In the genomic region with DNA sequence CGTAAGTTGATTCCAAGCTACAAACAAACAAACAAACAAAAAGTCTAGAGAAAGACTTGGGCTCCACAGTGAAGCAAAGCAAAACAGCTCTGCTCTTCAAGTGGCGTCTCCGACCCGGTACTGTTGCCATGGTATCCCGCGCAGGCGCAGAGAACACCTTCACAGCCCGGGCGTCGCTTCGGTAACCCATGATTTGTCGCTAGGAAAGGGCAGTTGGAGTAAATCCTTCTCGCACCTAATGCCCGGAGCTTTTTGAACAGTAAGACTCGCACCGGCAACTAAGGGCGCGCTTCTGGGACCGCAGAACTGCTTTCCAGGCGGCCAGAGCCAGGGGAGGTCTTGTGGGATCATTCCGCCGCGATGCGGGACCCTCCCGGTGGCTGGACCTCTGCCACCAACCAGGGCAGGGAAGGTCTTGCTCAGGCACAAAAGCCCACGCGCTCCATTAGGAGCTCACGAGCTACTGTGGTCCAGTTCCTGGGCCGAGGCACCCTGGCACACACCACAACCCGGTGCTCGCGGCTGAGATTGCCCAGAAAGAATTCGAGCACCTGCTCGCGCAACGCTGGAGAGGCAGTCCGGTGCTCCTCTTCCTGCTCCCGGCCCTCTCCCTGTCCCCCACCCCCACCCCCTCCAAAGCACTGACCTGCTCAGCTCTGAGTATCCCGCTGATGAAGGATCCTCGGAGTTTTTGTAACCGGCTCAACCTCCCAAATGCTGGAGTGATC, we compare ENCODE assay signal across 8 mouse cellular contexts. TPM values are rescaled to one million over a fixed set of nuclear protein-coding genes. Genes with fewer than 3 reads are reported as not detected.
A peak's percentile ranks its signal among the peaks of the same experiment; 100 is the strongest.
DNase-seq lines count a peak whose midpoint lies in the region; ATAC-seq lines count a peak whose summit lies in the region.

No protein-coding gene starts in this region.

- H3K4me2 ChIP-seq in forebrain, embryonic 14.5 days (ENCODE audit: low read length), result peak overlapping the region; percentile 87
- peak overlapping the region; percentile 74 for H3K4me2 ChIP-seq in liver, embryonic 15.5 days
- H3K4me2 ChIP-seq in neural tube, embryonic 12.5 days (replicated peaks), result peak overlapping the region; percentile 85

- H3K36me3 ChIP-seq in forebrain, embryonic 14.5 days (ENCODE audit: control insufficient read depth, insufficient read depth, low read length), result no peaks in the 10 kb centered on the region
- no peaks in the 10 kb centered on the region for H3K36me3 ChIP-seq in liver, embryonic 15.5 days (replicated peaks)
- H3K36me3 ChIP-seq in neural tube, embryonic 12.5 days, result no peaks in the 10 kb centered on the region

- DNase-seq in CD8-positive naive resting alpha-beta T cell, adult 2 months (ENCODE audit: low read depth in 2 of 2, low spot score in 2 of 2), result peak; percentile 5 to 24
- DNase-seq in c-Kit-positive CD71-positive TER-119-positive erythroid progenitor cells, embryonic 14.5 days (ENCODE audit: low spot score), result peak; percentile 2
- DNase-seq in forebrain, embryonic 14.5 days (ENCODE audit: low spot score), result peak; percentile 96
- peak; percentile 71 to 73 for DNase-seq in heart, postnatal 14 days
- peak; percentile 76 for DNase-seq in large intestine, adult 2 months (ENCODE audit: low read depth, low spot score)
- peak; percentile 75 for DNase-seq in testis, postnatal 14 days (ENCODE audit: low spot score)

- peak; percentile 89 for ATAC-seq in forebrain, embryonic 14.5 days
- peak; percentile 28; the same call in 1 of the 2 replicates for ATAC-seq in liver, embryonic 15.5 days (ENCODE audit: insufficient read depth)
- peak; percentile 85 for ATAC-seq in neural tube, embryonic 12.5 days (ENCODE audit: low FRiP score, low read depth)

- intact Hi-C loops in heart, postnatal 14 days (cut with DNase I), result no loop called here

- peak overlapping the region; percentile 69 for H3K4me3 ChIP-seq in forebrain, embryonic 14.5 days (ENCODE audit: low read depth, low read length)
- H3K4me3 ChIP-seq in liver, embryonic 15.5 days (replicated peaks), result peak overlapping the region; percentile 46
- H3K4me3 ChIP-seq in neural tube, embryonic 12.5 days, result peak overlapping the region; percentile 84

- H3K9ac ChIP-seq in forebrain, embryonic 14.5 days (ENCODE audit: low read length), result peak overlapping the region; percentile 79
- H3K9ac ChIP-seq in liver, embryonic 15.5 days, result no peak overlapping the region
- H3K9ac ChIP-seq in neural tube, embryonic 12.5 days, result peak overlapping the region; percentile 78

- H3K4me1 ChIP-seq in forebrain, embryonic 14.5 days (ENCODE audit: control insufficient read depth, insufficient read depth, low read length), result peaks cover 13% of the 10 kb centered on the region; the same call in 1 of the 2 replicates
- H3K4me1 ChIP-seq in liver, embryonic 15.5 days (replicated peaks), result 0 out of 2 replicates have a peak, but pooled peaks cover 5% of the 10 kb centered on the region
- peaks cover 33% of the 10 kb centered on the region for H3K4me1 ChIP-seq in neural tube, embryonic 12.5 days

- H3K27me3 ChIP-seq in forebrain, embryonic 14.5 days (replicated peaks; ENCODE audit: control insufficient read depth, insufficient read depth, low read length), result no peaks in the 10 kb centered on the region
- H3K27me3 ChIP-seq in liver, embryonic 15.5 days, result peaks cover 28% of the 10 kb centered on the region
- H3K27me3 ChIP-seq in neural tube, embryonic 12.5 days (replicated peaks), result no peaks in the 10 kb centered on the region

- under 1% methylated on average over 41 of the region's 41 CpGs for WGBS in forebrain, embryonic 14.5 days
- WGBS in large intestine, adult 2 months, result under 1% methylated on average over 41 of the region's 41 CpGs
- under 1% methylated on average over 41 of the region's 41 CpGs for WGBS in liver, embryonic 15.5 days (ENCODE audit: insufficient replicate concordance)
- under 1% methylated on average over 41 of the region's 41 CpGs for WGBS in neural tube, embryonic 12.5 days

- peak overlapping the region; percentile 89 for H3K27ac ChIP-seq in forebrain, embryonic 14.5 days (ENCODE audit: low read depth, low read length)
- H3K27ac ChIP-seq in liver, embryonic 15.5 days (replicated peaks), result no peak overlapping the region
- H3K27ac ChIP-seq in neural tube, embryonic 12.5 days, result peak overlapping the region; percentile 77

- no peaks in the 10 kb centered on the region for H3K9me3 ChIP-seq in forebrain, embryonic 14.5 days (replicated peaks; ENCODE audit: control insufficient read depth, low read length)
- H3K9me3 ChIP-seq in liver, embryonic 15.5 days (replicated peaks), result no peaks in the 10 kb centered on the region
- no peaks in the 10 kb centered on the region for H3K9me3 ChIP-seq in neural tube, embryonic 12.5 days

RNA-seq across cellular contexts. Expression of a gene that starts 0.5 kb away (rescaled TPM):
- polyA plus RNA-seq in forebrain, embryonic 14.5 days (2014; fragmentation: Nextera tagmentation; extraction: Ambion mirVana), result 10.1 TPM in 2 replicates
- total RNA-seq in heart, postnatal 14 days (2021), result under 1 TPM; 0.20 to 0.43 TPM
- 2.7 and 5.7 TPM in 2 replicates for polyA plus RNA-seq in large intestine, adult 2 months (2012; rRNA removed)
- 0.18 and 0.20 TPM in 2 replicates for polyA plus RNA-seq in liver, embryonic 15.5 days (2015; fragmentation: Nextera tagmentation; extraction: Ambion mirVana)
- polyA plus RNA-seq in neural tube, embryonic 12.5 days (2016; fragmentation: Nextera tagmentation; extraction: Ambion mirVana), result 23.6 and 24.2 TPM in 2 replicates

RNA-seq across cellular contexts. Expression of a gene that starts 30.5 kb away (rescaled TPM):
- 4.8 and 5.3 TPM in 2 replicates for polyA plus RNA-seq in forebrain, embryonic 14.5 days (2014; fragmentation: Nextera tagmentation; extraction: Ambion mirVana)
- total RNA-seq in heart, postnatal 14 days (2021), result 1 to 10 TPM; 6.2 to 7.2 TPM
- 0.55 and 0.81 TPM in 2 replicates for polyA plus RNA-seq in large intestine, adult 2 months (2012; rRNA removed)
- 1.4 and 1.5 TPM in 2 replicates for polyA plus RNA-seq in liver, embryonic 15.5 days (2015; fragmentation: Nextera tagmentation; extraction: Ambion mirVana)
- polyA plus RNA-seq in neural tube, embryonic 12.5 days (2016; fragmentation: Nextera tagmentation; extraction: Ambion mirVana), result 3.9 TPM in 2 replicates

Comparison
In these comparisons a context has a peak if more than half of its experiments do, and no peak if none do; other contexts are left out.
1. DNase-seq: peak in every context shown above with its lines; median percentile 96 in forebrain, embryonic 14.5 days; 76 in large intestine, adult 2 months; 75 in testis, postnatal 14 days; 72 in heart, postnatal 14 days; 14 in CD8-positive naive resting alpha-beta T cell, adult 2 months; 2 in c-Kit-positive CD71-positive TER-119-positive erythroid progenitor cells, embryonic 14.5 days.
2. ATAC-seq: peak in every context shown above with its lines; median percentile 89 in forebrain, embryonic 14.5 days; 85 in neural tube, embryonic 12.5 days; 28 in liver, embryonic 15.5 days.